Mouse (Mus musculus) olfactory bulb, adult 2 months (tissue): ENCODE data around the gene Smim4.

Source experiments
- CTCF ChIP-seq: fragments of 200-500 bp; IDR thresholded peaks from 2 replicates; pipeline ENCODE4 v1.5.1; 2012; ENCODE audit warnings: low read depth, mild to moderate bottlenecking, low read length, moderate library complexity; ENCODE audit not compliant: insufficient read depth
- POLR2A ChIP-seq: fragments of 200-500 bp; IDR thresholded peaks from 2 replicates; pipeline ENCODE4 v1.6.1; 2012; ENCODE audit warnings: mild to moderate bottlenecking, low read depth, low read length, moderate library complexity; ENCODE audit not compliant: insufficient read depth

DNA sequence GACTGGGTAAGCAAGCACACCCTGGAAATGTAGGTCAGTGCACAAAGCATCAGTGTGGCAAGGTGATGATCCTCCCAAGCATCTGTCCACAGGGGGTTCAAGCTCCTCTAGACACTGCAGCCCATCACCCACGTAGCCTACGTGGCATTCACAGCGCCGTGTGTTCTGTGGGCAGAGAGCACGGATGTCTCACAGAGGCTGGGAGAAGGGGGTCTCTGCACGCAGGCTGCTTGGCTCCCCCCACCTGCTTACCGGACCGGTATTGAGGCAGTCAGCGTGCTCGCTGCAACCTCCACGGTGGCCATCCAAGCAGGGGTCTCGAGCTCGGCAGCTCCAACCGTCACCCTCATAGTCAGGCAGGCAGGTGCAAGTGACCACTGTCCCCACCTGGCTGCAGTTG is 12.3 kb upstream of the Smim4 start:
- no peak for TF ChIP-seq CTCF
- TF ChIP-seq POLR2A, result no peak
